Mouse (Mus musculus): ENCODE measurements around the gene Tfr2.

DNA sequence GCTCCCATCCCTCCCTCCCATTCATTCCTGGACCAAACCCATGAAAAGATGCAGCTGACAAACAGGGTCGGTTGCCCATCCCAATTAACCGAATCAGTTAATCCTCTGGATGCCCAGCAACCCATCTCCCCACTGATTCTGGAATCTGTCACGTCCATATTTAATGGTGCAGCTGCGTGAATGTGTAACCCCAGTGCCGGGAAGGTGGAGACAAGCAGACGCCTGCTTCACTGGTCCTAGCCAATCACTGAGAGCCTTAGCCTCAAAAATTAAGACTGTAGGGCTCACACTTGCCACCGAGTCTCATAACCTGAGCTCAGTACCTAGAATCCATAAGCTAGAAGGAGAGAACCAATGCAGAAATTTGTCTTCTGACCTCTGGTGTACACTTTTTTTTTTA lies 26.3 kb downstream of the Tfr2 start:
- no peak for TF ChIP-seq POLR2A (IDR thresholded peaks at IDR 0.05; ENCODE audit: control insufficient read depth in 1 of 2, insufficient read depth in 1 of 2, low read depth in 1 of 2, low read length in 2 of 2, poor library complexity in 1 of 2)
- TF ChIP-seq CTCF (IDR thresholded peaks at IDR 0.05 in 2 of 3, conservative IDR thresholded peaks at IDR 0.05 in 1 of 3; ENCODE audit: control insufficient read depth in 1 of 3, insufficient read depth in 1 of 3, low read depth in 2 of 3, low read length in 3 of 3, poor library complexity in 1 of 3, severe bottlenecking in 1 of 3) = no peak

Data from MEL (cell line).